Mouse (Mus musculus) midbrain, embryonic 11.5 days (tissue): Measurements from ENCODE around the gene Mc1r. TPM values are rescaled to one million over a fixed set of nuclear protein-coding genes. Genes with fewer than 3 reads are reported as not detected.
"Not testable (repeated sequence)": the region's sequence is repeated elsewhere in the genome, so short reads cannot be mapped to it uniquely, and the experiment has no call there.

ENCODE experiments used
- ATAC-seq: fragments of 200-750 bp; cut with Nextera tagmentation; 2 replicates; pipeline ENCODE4 v1.8.0; 2017; ENCODE audit warnings: moderate TSS enrichment, moderate library complexity; ENCODE audit not compliant: low FRiP score
- DNase-seq: peaks from one replicate; pipeline ENCODE4 v3.0.0; 2015; ENCODE audit warnings: low spot score; ENCODE audit errors: missing footprints
- H3K27ac ChIP-seq: fragments of 300-500 bp; sonication (generic); 2 replicates; pipeline ENCODE4 v1.5.1; 2014; ENCODE audit warnings: low read depth, low read length
- H3K27me3 ChIP-seq: fragments of 300-500 bp; sonication (generic); 2 replicates; pipeline ENCODE4 v1.6.1; 2014; ENCODE audit warnings: mild to moderate bottlenecking, low read length, moderate library complexity, mixed read lengths; ENCODE audit not compliant: control insufficient read depth, insufficient read depth
- H3K36me3 ChIP-seq: fragments of 300-500 bp; sonication (generic); 2 replicates; pipeline ENCODE4 v1.6.1; 2014; ENCODE audit warnings: mild to moderate bottlenecking, low read length, moderate library complexity, mixed read lengths; ENCODE audit not compliant: control insufficient read depth, insufficient read depth
- H3K4me1 ChIP-seq: fragments of 300-500 bp; sonication (generic); 2 replicates; pipeline ENCODE4 v1.6.1; 2014; ENCODE audit warnings: low read length; ENCODE audit not compliant: control insufficient read depth, insufficient read depth
- H3K4me2 ChIP-seq: fragments of 300-500 bp; sonication (generic); 2 replicates; pipeline ENCODE4 v1.6.1; 2014; ENCODE audit warnings: mild to moderate bottlenecking, moderate library complexity
- H3K4me3 ChIP-seq: fragments of 300-500 bp; sonication (generic); 2 replicates; pipeline ENCODE4 v1.5.1; 2014; ENCODE audit warnings: low read depth, low read length
- H3K9ac ChIP-seq: fragments of 300-500 bp; sonication (generic); 2 replicates; pipeline ENCODE4 v1.6.1; 2014; ENCODE audit warnings: low read length
- H3K9me3 ChIP-seq: fragments of 300-500 bp; sonication (generic); 2 replicates; pipeline ENCODE4 v1.6.1; 2016; ENCODE audit warnings: low read length; ENCODE audit not compliant: control insufficient read depth
- WGBS: fragments of 180-500 bp; shearing (Covaris S2); extraction: QIAGEN DNeasy Blood & Tissue Kit; methylation state at CpG from one replicate; pipeline ENCODE4 v1.1.7; 2014; 5-methylcytosine and 5-hydroxymethylcytosine counted together
- polyA plus RNA-seq: library from polyadenylated mRNA; unstranded; fragments of >200 nt; fragmentation: Nextera tagmentation; extraction: Ambion mirVana; gene quantifications from 2 replicates; pipeline ENCODE4 v1.2.1, GENCODE M21; 2014

Mc1r gene
- polyA plus RNA-seq, 1 experiment from 2014 or later, result 0.12 TPM

DNA sequence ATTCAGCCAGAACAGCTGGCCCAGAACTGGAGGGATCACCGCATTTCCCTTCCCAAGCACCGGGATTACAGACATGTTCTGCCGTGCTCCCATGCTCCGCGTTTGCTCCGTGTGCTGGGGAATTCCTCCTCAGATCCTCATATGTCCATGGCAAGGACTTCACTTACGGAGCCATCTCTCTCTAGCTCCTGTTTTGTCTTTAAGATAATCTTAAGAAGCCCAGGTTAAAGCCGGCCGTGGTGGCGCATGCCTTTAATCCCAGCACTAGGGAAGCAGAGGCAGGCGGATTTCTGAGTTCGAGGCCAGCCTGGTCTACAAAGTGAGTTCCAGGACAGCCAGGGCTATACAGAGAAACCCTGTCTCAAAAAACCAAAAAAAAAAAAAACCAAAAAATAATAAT, 44.8 kb downstream of the Mc1r start:
- not testable (repeated sequence) for H3K4me2 ChIP-seq, H3K4me3 ChIP-seq, H3K36me3 ChIP-seq, H3K9ac ChIP-seq, H3K27me3 ChIP-seq, H3K4me1 ChIP-seq, H3K9me3 ChIP-seq, ATAC-seq, H3K27ac ChIP-seq, DNase-seq
- WGBS, result 97% methylated on average over 12 of the region's 12 CpGs

DNA sequence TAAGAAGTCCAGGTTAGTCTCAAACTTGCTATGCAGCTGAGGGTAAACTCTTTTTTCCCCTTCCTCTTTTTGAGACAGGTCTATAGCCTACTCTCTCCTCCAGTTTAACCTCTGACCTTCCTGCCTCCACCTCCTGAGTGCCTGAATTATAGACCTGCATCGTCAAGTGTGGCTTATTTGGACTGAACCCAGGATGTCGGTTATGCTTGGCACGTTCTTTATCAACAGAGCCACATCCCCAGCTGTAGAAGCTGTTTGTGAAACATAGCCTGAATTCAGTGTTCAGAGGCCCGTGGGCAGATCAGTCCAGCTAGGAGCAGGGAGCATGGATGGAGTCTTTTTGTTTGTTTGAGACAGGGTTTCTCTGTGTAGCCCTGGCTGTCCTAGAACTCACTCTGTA, 45.2 kb downstream of the Mc1r start:
- 90% methylated on average over 4 of the region's 4 CpGs for WGBS
- no peak overlapping the region for H3K4me3 ChIP-seq
- DNase-seq, result no peak
- no peaks in the 10 kb centered on the region for H3K4me1 ChIP-seq
- H3K36me3 ChIP-seq, result peaks cover 10% of the 10 kb centered on the region
- no peaks in the 10 kb centered on the region for H3K9me3 ChIP-seq
- H3K9ac ChIP-seq, result no peak overlapping the region
- no peaks in the 10 kb centered on the region for H3K27me3 ChIP-seq
- H3K27ac ChIP-seq, result no peak overlapping the region
- H3K4me2 ChIP-seq, result no peak overlapping the region
- no peak for ATAC-seq

DNA sequence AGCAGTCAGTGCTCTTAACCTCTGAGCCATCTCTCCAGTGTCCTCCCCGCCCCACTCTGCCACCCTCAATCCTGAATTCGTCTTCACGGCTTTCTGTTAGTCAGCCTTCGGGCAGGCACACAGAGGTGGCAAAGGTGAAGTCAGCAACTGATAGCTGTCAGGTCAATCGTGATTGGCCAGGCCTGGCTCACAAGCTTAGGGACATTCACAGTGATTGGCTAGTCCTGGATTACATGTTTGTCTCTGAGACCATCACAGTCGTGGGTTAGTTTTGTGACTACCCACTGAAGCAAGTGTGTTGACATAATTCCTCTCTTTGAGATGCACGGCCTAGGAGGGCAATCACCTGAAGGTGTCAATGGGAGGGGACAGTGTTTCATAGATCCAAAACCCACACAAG, 46.4 kb downstream of the Mc1r start:
- Histone ChIP-seq H3K27me3 (no peaks in the 10 kb centered on the region), H3K27ac (no peak overlapping the region), H3K4me1 (no peaks in the 10 kb centered on the region), H3K4me2 (no peak overlapping the region), H3K9ac (no peak overlapping the region), H3K9me3 (no peaks in the 10 kb centered on the region), H3K4me3 (no peak overlapping the region), H3K36me3 (peaks cover 17% of the 10 kb centered on the region)
- DNase-seq (no peak), ATAC-seq (no peak)
- 88% methylated on average over 7 of the region's 7 CpGs for WGBS

DNA sequence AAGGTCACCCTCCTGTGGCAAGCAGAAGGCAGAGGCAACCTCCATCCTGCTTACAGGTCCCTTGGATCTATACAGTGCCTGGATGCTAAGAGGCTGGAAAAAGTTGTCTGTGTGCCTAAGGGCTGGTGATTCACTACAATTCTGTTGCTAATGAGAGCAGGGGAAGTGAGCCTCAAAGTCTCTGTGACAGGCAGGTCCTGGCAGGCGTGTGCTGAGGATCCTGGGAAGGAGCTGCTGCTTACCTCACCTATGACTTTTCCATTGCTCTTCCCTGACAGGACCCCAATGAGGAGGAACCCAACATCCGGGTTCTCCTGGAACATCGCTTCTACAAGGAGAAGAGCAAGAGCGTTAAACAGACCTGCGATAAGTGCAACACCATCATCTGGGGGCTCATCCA, 47.0 kb downstream of the Mc1r start:
- H3K9me3 ChIP-seq, result no peaks in the 10 kb centered on the region
- no peaks in the 10 kb centered on the region for H3K27me3 ChIP-seq
- H3K36me3 ChIP-seq, result peaks cover 17% of the 10 kb centered on the region
- H3K4me1 ChIP-seq, result no peaks in the 10 kb centered on the region
- DNase-seq (no peak), ATAC-seq (no peak)
- H3K4me3 ChIP-seq, result no peak overlapping the region
- no peak overlapping the region for H3K4me2 ChIP-seq
- WGBS, result 81% methylated on average over 5 of the region's 5 CpGs
- no peak overlapping the region for H3K9ac ChIP-seq
- H3K27ac ChIP-seq, result no peak overlapping the region

DNA sequence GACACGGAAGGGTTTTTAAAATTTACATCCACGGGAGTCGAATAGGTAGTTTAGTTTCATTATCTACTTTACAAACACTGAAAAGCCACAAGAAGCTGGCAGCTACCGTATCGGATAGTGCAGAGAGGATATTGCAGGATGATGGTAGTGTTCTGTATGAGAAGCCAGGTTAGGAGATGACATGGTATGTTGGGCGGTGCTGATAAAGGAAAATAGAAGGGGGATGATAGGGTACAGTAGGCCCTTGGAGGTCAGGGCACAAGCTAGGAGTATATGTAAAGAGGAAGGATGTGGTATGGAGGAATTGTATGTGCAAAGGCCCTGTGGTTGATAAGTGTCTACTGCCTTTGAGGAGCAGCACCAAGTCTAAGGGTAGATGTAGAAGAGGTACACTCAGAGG, 47.7 kb downstream of the Mc1r start:
- Histone ChIP-seq H3K4me2 (no peak overlapping the region), H3K4me3 (no peak overlapping the region), H3K27me3 (no peaks in the 10 kb centered on the region), H3K9me3 (no peaks in the 10 kb centered on the region), H3K36me3 (peaks cover 19% of the 10 kb centered on the region), H3K9ac (no peak overlapping the region), H3K4me1 (no peaks in the 10 kb centered on the region), H3K27ac (no peak overlapping the region)
- no peak for ATAC-seq
- WGBS, result 96% methylated on average over 6 of the region's 6 CpGs
- no peak for DNase-seq

Other genes starting within 250 kb of the Mc1r start
- 2.9 and 3.2 TPM in 2 replicates for gene Sult5a1, start 248.8 kb upstream of the Mc1r start, polyA plus RNA-seq
- 1.7 and 2.2 TPM in 2 replicates for gene Dpep1, start 220.9 kb upstream of the Mc1r start, polyA plus RNA-seq
- gene Chmp1a, start 194.3 kb upstream of the Mc1r start, polyA plus RNA-seq, result 92.7 and 104 TPM in 2 replicates
- 5.9 and 6.0 TPM in 2 replicates for gene Spata33, start 194.3 kb upstream of the Mc1r start, polyA plus RNA-seq
- 30.9 and 34.3 TPM in 2 replicates for gene Cdk10, start 182.3 kb upstream of the Mc1r start, polyA plus RNA-seq
- 1.2 and 1.7 TPM in 2 replicates for gene Spata2l, start 170.9 kb upstream of the Mc1r start, polyA plus RNA-seq
- 15.2 and 19.0 TPM in 2 replicates for gene Zfp276, start 152.9 kb upstream of the Mc1r start, polyA plus RNA-seq
- gene Vps9d1, start 152.8 kb upstream of the Mc1r start, polyA plus RNA-seq, result 23.7 and 23.8 TPM in 2 replicates
- gene Fanca, start 88.5 kb upstream of the Mc1r start, polyA plus RNA-seq, result 31.5 and 33.1 TPM in 2 replicates
- 9.2 and 13.2 TPM in 2 replicates for gene Spire2, start 74.4 kb upstream of the Mc1r start, polyA plus RNA-seq
- 171 and 181 TPM in 2 replicates for gene Tcf25, start 33.4 kb upstream of the Mc1r start, polyA plus RNA-seq
- gene Tubb3, start 4.3 kb downstream of the Mc1r start, polyA plus RNA-seq, result 777 and 840 TPM in 2 replicates
- 35.3 and 35.5 TPM in 2 replicates for gene Def8, start 16.4 kb downstream of the Mc1r start, polyA plus RNA-seq
- 38.4 and 39.9 TPM in 2 replicates for gene Afg3l1, start 70.8 kb downstream of the Mc1r start, polyA plus RNA-seq
- 34.4 and 37.2 TPM in 2 replicates for gene Dbndd1, start 108.4 kb downstream of the Mc1r start, polyA plus RNA-seq
- gene Gas8, start 111.7 kb downstream of the Mc1r start, polyA plus RNA-seq, result 38.5 and 43.1 TPM in 2 replicates
- gene Rhou, start 246.8 kb downstream of the Mc1r start, polyA plus RNA-seq, result 7.7 and 8.3 TPM in 2 replicates